Mouse (Mus musculus): ENCODE data around the gene Grin2a. TPM values are rescaled to one million over a fixed set of nuclear protein-coding genes. Genes with fewer than 3 reads are reported as not detected.

Gene Grin2a
- polyA plus RNA-seq, 1 experiment from 2014 or later, result 0.05 TPM

DNA sequence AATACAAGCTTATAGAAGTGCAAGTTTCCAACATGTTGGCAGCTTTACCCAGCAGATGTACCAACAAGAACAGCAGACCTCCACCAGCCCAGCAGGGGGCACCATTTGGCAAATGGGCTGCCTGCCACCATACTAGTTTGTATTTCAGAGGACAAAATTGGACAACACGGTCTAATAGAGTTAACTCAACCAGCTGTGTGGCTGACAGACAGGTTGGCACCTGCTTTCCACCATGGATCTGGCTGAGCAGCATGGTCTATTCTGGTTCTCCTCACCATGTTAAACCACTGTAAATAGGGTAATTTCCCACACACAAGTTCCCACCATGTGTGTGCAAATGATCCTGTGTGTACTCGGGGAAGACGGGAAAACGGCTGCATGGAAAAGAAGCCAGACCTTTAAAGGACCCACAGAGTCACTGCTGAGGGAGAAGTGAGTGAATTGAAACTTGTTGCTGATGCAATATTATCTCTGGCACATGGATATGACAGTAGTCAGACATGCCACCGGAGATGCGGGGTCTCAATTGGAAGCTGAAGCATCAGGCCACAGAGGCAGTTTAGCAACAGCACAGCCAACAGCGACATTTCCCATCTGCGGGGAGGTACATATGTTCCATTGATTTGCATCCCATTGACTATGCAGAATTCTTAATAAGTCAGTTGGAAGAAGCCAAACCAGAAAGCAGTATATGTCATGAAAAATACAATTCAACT is 259.8 kb downstream of the Grin2a start:
- Histone ChIP-seq H3K4me3 (ENCODE audit: low read length) (no peak overlapping the region), H3K36me3 (ENCODE audit: control insufficient read depth, insufficient read depth, low read length) (no peaks in the 10 kb centered on the region), H3K9me3 (ENCODE audit: control insufficient read depth, low read length) (no peaks in the 10 kb centered on the region), H3K27me3 (ENCODE audit: control insufficient read depth, insufficient read depth, low read depth, low read length) (no peaks in the 10 kb centered on the region), H3K4me1 (replicated peaks; ENCODE audit: control insufficient read depth, insufficient read depth, low read length) (no peaks in the 10 kb centered on the region), H3K4me2 (ENCODE audit: low read depth, low read length) (no peak overlapping the region), H3K27ac (ENCODE audit: low read length) (no peak overlapping the region), H3K9ac (ENCODE audit: low read length) (no peak overlapping the region)
- ATAC-seq (ENCODE audit: low read depth), result no peak
- WGBS, result 84% methylated on average over 8 of the region's 8 CpGs

DNA sequence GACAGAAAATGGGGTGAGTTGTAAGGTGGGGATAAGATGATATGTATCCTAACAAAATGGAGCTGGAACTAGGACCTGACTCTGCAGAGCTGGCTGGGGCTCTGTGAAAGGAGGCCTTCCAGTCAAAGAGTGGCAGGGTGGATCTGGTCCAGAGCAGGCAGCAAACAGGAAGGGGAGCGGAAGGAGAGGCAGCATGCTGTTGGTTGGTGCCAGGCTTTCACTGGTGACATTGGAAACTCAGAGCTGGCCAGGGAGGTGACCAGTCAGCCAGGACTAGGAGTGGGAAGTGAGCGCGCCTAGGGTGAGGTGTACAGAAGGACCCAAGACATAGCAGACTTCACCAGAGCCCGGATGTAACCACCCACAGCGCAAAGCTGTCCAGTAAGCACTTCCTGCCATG is 267.8 kb downstream of the Grin2a start:
- Histone ChIP-seq H3K4me3 (ENCODE audit: low read length) (no peak overlapping the region), H3K4me2 (ENCODE audit: low read depth, low read length) (no peak overlapping the region), H3K36me3 (ENCODE audit: control insufficient read depth, insufficient read depth, low read length) (no peaks in the 10 kb centered on the region), H3K27ac (ENCODE audit: low read length) (no peak overlapping the region), H3K4me1 (replicated peaks; ENCODE audit: control insufficient read depth, insufficient read depth, low read length) (no peaks in the 10 kb centered on the region), H3K27me3 (ENCODE audit: control insufficient read depth, insufficient read depth, low read depth, low read length) (no peaks in the 10 kb centered on the region), H3K9ac (ENCODE audit: low read length) (no peak overlapping the region), H3K9me3 (ENCODE audit: control insufficient read depth, low read length) (no peaks in the 10 kb centered on the region)
- 76% methylated on average over 5 of the region's 5 CpGs for WGBS
- ATAC-seq (ENCODE audit: low read depth), result no peak

DNA sequence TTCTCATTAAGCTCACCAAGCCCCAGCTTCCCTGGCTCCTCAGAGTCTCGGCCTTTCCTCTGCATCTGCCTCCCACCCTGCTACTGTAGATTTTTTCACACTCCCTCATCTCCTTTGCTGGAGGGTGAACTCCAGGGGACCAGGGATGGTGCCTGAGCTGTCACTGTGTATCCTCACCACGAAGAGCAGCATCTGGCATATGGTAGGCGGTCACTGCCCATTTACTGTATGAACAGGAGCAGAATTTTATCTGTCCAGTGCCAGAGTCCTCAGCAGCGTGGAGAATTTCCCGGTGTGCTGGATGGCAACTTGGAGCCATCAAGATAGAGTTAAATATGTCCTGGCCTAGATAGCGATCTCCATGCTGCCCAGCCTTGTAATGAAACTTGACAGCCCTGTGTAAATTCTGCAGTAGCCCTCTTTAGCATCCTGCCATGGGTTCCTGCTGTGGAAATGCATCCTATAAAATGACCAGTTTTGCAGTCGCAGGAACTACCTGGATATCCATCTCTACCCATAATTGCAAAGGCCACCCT is 269.7 kb downstream of the Grin2a start:
- 66% methylated on average over 7 of the region's 7 CpGs for WGBS
- Histone ChIP-seq H3K27ac (ENCODE audit: low read length) (no peak overlapping the region), H3K4me3 (ENCODE audit: low read length) (no peak overlapping the region), H3K4me2 (ENCODE audit: low read depth, low read length) (no peak overlapping the region), H3K9ac (ENCODE audit: low read length) (no peak overlapping the region), H3K4me1 (replicated peaks; ENCODE audit: control insufficient read depth, insufficient read depth, low read length) (no peaks in the 10 kb centered on the region), H3K36me3 (ENCODE audit: control insufficient read depth, insufficient read depth, low read length) (no peaks in the 10 kb centered on the region), H3K27me3 (ENCODE audit: control insufficient read depth, insufficient read depth, low read depth, low read length) (no peaks in the 10 kb centered on the region), H3K9me3 (ENCODE audit: control insufficient read depth, low read length) (no peaks in the 10 kb centered on the region)
- no peak for ATAC-seq (ENCODE audit: low read depth)

DNA sequence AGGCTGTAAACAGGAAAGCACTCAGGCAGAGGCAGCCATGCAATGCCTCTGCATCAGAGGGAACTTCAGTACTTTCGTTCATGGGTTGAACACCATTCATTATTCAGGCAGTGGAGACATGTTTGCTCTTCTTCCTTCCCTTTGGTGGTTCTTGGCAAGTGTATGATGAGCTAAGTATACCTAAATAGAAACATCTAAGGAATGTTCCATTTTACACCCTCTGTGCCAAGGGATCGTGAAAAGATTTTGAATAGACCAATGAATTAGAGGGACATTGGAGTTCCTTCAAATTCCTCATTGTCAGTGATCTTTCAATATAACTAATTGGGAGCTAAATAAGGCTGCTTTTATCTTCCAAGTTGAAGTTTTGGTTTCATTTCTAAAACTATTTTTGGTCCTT is 284.0 kb downstream of the Grin2a start:
- no peak overlapping the region for H3K4me2 ChIP-seq (ENCODE audit: low read depth, low read length)
- no peak overlapping the region for H3K9ac ChIP-seq (ENCODE audit: low read length)
- no peaks in the 10 kb centered on the region for H3K27me3 ChIP-seq (ENCODE audit: control insufficient read depth, insufficient read depth, low read depth, low read length)
- ATAC-seq (ENCODE audit: low read depth), result no peak
- no peak overlapping the region for H3K4me3 ChIP-seq (ENCODE audit: low read length)
- H3K4me1 ChIP-seq (replicated peaks; ENCODE audit: control insufficient read depth, insufficient read depth, low read length), result no peaks in the 10 kb centered on the region
- no peaks in the 10 kb centered on the region for H3K36me3 ChIP-seq (ENCODE audit: control insufficient read depth, insufficient read depth, low read length)
- 79% methylated on average over 2 of the region's 2 CpGs for WGBS
- H3K27ac ChIP-seq (ENCODE audit: low read length), result no peak overlapping the region
- no peaks in the 10 kb centered on the region for H3K9me3 ChIP-seq (ENCODE audit: control insufficient read depth, low read length)

DNA sequence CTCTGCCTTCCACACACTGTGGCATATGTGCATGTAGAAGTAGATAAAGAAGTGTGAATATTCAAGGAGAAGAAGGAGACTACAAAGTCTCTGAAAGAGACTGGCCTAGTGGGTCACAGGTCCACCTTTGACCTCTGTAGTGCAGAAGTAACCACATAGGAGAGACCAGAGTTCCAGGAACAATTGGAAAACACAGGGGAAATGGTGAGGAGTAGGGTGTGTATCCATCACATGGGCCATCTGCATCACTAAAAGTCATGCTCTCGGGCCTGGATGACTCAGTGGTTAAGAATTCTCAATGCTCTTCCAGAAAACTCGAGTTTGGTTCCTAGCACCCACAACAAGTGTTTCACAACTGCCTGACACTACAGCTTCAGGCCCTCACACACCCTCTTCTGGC is 285.4 kb downstream of the Grin2a start:
- H3K4me1 ChIP-seq (replicated peaks; ENCODE audit: control insufficient read depth, insufficient read depth, low read length), result no peaks in the 10 kb centered on the region
- no peak for ATAC-seq (ENCODE audit: low read depth)
- no peak overlapping the region for H3K4me2 ChIP-seq (ENCODE audit: low read depth, low read length)
- no peaks in the 10 kb centered on the region for H3K27me3 ChIP-seq (ENCODE audit: control insufficient read depth, insufficient read depth, low read depth, low read length)
- H3K27ac ChIP-seq (ENCODE audit: low read length), result no peak overlapping the region
- H3K9me3 ChIP-seq (ENCODE audit: control insufficient read depth, low read length), result no peaks in the 10 kb centered on the region
- 67% methylated on average over 2 of the region's 2 CpGs for WGBS
- no peak overlapping the region for H3K4me3 ChIP-seq (ENCODE audit: low read length)
- H3K36me3 ChIP-seq (ENCODE audit: control insufficient read depth, insufficient read depth, low read length), result no peaks in the 10 kb centered on the region
- no peak overlapping the region for H3K9ac ChIP-seq (ENCODE audit: low read length)

DNA sequence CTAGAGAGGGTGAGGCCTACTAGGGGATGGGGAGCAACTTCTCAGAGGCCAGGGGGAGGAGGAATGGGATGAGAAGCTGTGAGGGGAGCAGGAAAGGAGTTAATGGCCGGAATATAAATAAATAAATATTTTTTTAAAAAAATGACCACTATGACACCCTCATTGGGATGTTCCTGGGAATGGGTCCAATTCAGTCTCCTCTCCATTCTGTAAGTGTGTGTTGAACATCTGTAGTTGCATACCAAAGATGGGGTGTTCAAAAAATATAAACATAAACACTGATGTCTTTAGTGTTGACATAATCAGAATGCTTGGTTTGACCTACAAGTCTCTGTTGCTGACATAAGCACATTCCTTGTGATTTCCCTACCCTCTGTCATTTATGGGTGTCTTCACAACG is 298.2 kb downstream of the Grin2a start:
- Histone ChIP-seq H3K27me3 (ENCODE audit: control insufficient read depth, insufficient read depth, low read depth, low read length) (no peaks in the 10 kb centered on the region), H3K4me2 (ENCODE audit: low read depth, low read length) (no peak overlapping the region), H3K9me3 (ENCODE audit: control insufficient read depth, low read length) (no peaks in the 10 kb centered on the region), H3K36me3 (ENCODE audit: control insufficient read depth, insufficient read depth, low read length) (no peaks in the 10 kb centered on the region), H3K4me1 (replicated peaks; ENCODE audit: control insufficient read depth, insufficient read depth, low read length) (no peaks in the 10 kb centered on the region), H3K27ac (ENCODE audit: low read length) (no peak overlapping the region), H3K9ac (ENCODE audit: low read length) (no peak overlapping the region), H3K4me3 (ENCODE audit: low read length) (no peak overlapping the region)
- 46% methylated on average over 2 of the region's 2 CpGs for WGBS
- peak; percentile 77 for ATAC-seq (ENCODE audit: low read depth)

DNA sequence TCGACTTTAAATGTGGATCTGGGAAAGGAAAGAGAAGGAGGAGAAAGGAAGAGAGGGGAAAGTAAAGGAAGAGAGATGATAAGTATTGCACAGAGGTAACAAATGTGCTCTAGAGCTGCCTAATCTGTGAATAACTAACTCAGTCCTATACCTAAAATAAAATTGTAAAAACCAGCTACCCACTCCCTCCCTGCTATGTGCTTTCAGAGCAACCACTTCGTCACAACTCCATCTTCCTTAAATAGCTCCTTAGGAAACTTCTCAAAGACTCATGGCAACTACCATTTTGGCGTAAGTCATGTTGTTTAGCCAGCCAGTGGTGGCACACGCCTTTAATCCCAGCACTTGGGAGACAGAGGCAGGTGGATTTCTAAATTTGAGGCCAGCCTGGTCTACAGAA is 301.3 kb downstream of the Grin2a start:
- Histone ChIP-seq H3K9me3 (ENCODE audit: control insufficient read depth, low read length) (no peaks in the 10 kb centered on the region), H3K4me3 (ENCODE audit: low read length) (no peak overlapping the region), H3K27ac (ENCODE audit: low read length) (no peak overlapping the region), H3K36me3 (ENCODE audit: control insufficient read depth, insufficient read depth, low read length) (no peaks in the 10 kb centered on the region), H3K4me1 (replicated peaks; ENCODE audit: control insufficient read depth, insufficient read depth, low read length) (no peaks in the 10 kb centered on the region), H3K27me3 (ENCODE audit: control insufficient read depth, insufficient read depth, low read depth, low read length) (no peaks in the 10 kb centered on the region), H3K4me2 (ENCODE audit: low read depth, low read length) (no peak overlapping the region), H3K9ac (ENCODE audit: low read length) (no peak overlapping the region)
- 70% methylated on average over 4 of the region's 4 CpGs for WGBS
- ATAC-seq (ENCODE audit: low read depth), result no peak

DNA sequence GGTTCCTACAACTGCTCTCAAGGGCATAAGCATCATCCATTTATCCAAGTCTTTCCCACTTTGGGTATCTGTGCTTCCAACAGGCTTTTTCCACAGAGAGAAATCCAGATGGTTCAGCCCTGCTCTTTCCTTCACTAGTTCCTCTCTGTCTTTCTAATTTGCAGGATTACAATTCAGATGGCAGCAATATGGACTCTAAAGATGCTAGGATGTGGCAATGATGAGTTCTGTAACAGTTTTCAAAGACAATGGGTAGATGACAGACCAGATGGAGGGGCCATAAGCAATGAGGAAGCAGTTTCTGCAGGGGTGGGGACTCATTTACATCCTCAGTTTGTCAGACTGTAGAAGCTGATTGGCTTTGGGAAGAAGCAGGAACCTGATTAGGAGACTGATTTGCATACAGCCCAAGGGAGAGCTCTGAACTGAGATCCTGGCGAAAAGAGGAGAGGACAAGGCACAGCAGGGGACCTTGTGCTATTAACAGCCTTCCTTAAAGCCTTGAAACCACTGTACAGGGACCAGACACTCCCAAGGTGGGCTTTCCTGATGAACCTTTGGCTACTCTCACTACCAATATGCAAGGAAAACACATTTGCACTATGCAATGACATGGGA is 306.7 kb downstream of the Grin2a start:
- Histone ChIP-seq H3K4me2 (ENCODE audit: low read depth, low read length) (no peak overlapping the region), H3K4me1 (replicated peaks; ENCODE audit: control insufficient read depth, insufficient read depth, low read length) (no peaks in the 10 kb centered on the region), H3K36me3 (ENCODE audit: control insufficient read depth, insufficient read depth, low read length) (no peaks in the 10 kb centered on the region), H3K27me3 (ENCODE audit: control insufficient read depth, insufficient read depth, low read depth, low read length) (no peaks in the 10 kb centered on the region), H3K9ac (ENCODE audit: low read length) (no peak overlapping the region), H3K9me3 (ENCODE audit: control insufficient read depth, low read length) (no peaks in the 10 kb centered on the region), H3K4me3 (ENCODE audit: low read length) (no peak overlapping the region), H3K27ac (ENCODE audit: low read length) (no peak overlapping the region)
- 23% methylated on average over 1 of the region's 1 CpGs for WGBS
- no peak for ATAC-seq (ENCODE audit: low read depth)

DNA sequence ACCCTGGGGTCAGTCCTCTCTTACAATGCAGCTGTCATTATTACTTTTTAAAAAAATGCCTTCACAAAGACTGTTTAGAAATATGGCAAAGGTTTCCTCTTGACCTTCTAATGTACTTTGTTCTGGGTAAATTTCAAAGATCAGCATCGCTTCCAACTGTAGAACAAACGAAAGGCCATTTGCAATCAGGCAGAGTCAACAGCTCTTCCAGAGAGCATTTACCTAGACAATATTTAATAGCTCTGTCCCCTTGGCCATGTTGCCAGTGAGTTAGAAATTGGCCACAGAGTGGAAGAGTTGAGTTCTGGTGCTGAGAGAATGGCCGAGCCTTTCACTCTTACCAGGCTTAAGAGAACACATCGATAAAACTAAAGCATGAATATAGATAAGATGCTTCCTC is 314.8 kb downstream of the Grin2a start:
- no peaks in the 10 kb centered on the region for H3K4me1 ChIP-seq (replicated peaks; ENCODE audit: control insufficient read depth, insufficient read depth, low read length)
- H3K4me3 ChIP-seq (ENCODE audit: low read length), result no peak overlapping the region
- ATAC-seq (ENCODE audit: low read depth), result no peak
- no peak overlapping the region for H3K27ac ChIP-seq (ENCODE audit: low read length)
- no peaks in the 10 kb centered on the region for H3K9me3 ChIP-seq (ENCODE audit: control insufficient read depth, low read length)
- H3K36me3 ChIP-seq (ENCODE audit: control insufficient read depth, insufficient read depth, low read length), result no peaks in the 10 kb centered on the region
- no peak overlapping the region for H3K9ac ChIP-seq (ENCODE audit: low read length)
- H3K27me3 ChIP-seq (ENCODE audit: control insufficient read depth, insufficient read depth, low read depth, low read length), result no peaks in the 10 kb centered on the region
- H3K4me2 ChIP-seq (ENCODE audit: low read depth, low read length), result no peak overlapping the region
- WGBS, result 66% methylated on average over 4 of the region's 4 CpGs

Measured in lung, embryonic 16.5 days (tissue).